ENCODE assay signal across 8 mouse cellular contexts in genomic region chr15:82166240-82167100, GRCm38 (mm10). TPM values are rescaled to one million over a fixed set of nuclear protein-coding genes. Genes with fewer than 3 reads are reported as not detected.
A peak's percentile ranks its signal among the peaks of the same experiment; 100 is the strongest.
DNase-seq lines count a peak whose midpoint lies in the region; ATAC-seq and TF ChIP-seq lines count a peak whose summit lies in the region.

No protein-coding gene starts in this region.

- peaks cover 39% of the 10 kb centered on the region for H3K4me1 ChIP-seq in hindbrain, embryonic 12.5 days
- H3K4me1 ChIP-seq in hindbrain, embryonic 14.5 days (replicated peaks; ENCODE audit: control insufficient read depth, insufficient read depth, low read length), result peaks cover 32% of the 10 kb centered on the region
- H3K4me1 ChIP-seq in intestine, embryonic 14.5 days (replicated peaks; ENCODE audit: control insufficient read depth, insufficient read depth, low read length), result peaks cover 33% of the 10 kb centered on the region
- peaks cover 14% of the 10 kb centered on the region; the same call in 1 of the 2 replicates for H3K4me1 ChIP-seq in lung, postnatal 0 days (ENCODE audit: insufficient read depth, low read depth, low read length)

- no peaks in the 10 kb centered on the region for H3K27me3 ChIP-seq in hindbrain, embryonic 12.5 days
- H3K27me3 ChIP-seq in hindbrain, embryonic 14.5 days (ENCODE audit: control insufficient read depth, insufficient read depth, low read length), result no peaks in the 10 kb centered on the region
- H3K27me3 ChIP-seq in intestine, embryonic 14.5 days (replicated peaks; ENCODE audit: control insufficient read depth, insufficient read depth, low read length), result no peaks in the 10 kb centered on the region
- H3K27me3 ChIP-seq in lung, postnatal 0 days (replicated peaks; ENCODE audit: insufficient read depth, low read length), result no peaks in the 10 kb centered on the region

- H3K4me3 ChIP-seq in hindbrain, embryonic 12.5 days, result no peak overlapping the region
- H3K4me3 ChIP-seq in hindbrain, embryonic 14.5 days (replicated peaks; ENCODE audit: low read length), result no peak overlapping the region
- no peak overlapping the region for H3K4me3 ChIP-seq in intestine, embryonic 14.5 days (ENCODE audit: low read depth, low read length)
- no peak overlapping the region for H3K4me3 ChIP-seq in lung, postnatal 0 days (ENCODE audit: low read depth, low read length)

- TF ChIP-seq EP300 in lung, postnatal 0 days (IDR thresholded peaks at IDR 0.05), result no peak

- no peak overlapping the region for H3K9ac ChIP-seq in hindbrain, embryonic 12.5 days
- H3K9ac ChIP-seq in hindbrain, embryonic 14.5 days, result no peak overlapping the region
- no peak overlapping the region for H3K9ac ChIP-seq in intestine, embryonic 14.5 days (ENCODE audit: low read length)
- no peak overlapping the region for H3K9ac ChIP-seq in lung, postnatal 0 days (replicated peaks; ENCODE audit: low read depth)

- DNase-seq in hindbrain, embryonic 14.5 days (ENCODE audit: low spot score), result no peak
- DNase-seq in intestine, embryonic 14.5 days (ENCODE audit: low spot score), result no peak
- DNase-seq in lung, postnatal 0 days (ENCODE audit: low spot score), result peak; percentile 42
- peak; percentile 78 for DNase-seq in thymus, postnatal 14 days
- DNase-seq in cerebellum, adult 8-10 months, result no peak
- DNase-seq in adrenal gland, adult (ENCODE audit: inconsistent age in 2 of 2, low spot score in 1 of 2), result no peak

- ATAC-seq in hindbrain, embryonic 12.5 days (ENCODE audit: low FRiP score), result no peak
- no peak for ATAC-seq in hindbrain, embryonic 14.5 days (ENCODE audit: low FRiP score)
- peak; percentile 68 for ATAC-seq in activated CD4-positive, CD25-positive, alpha-beta regulatory T cell, adult 4 months
- no peak for ATAC-seq in intestine, embryonic 14.5 days (replicated peaks; ENCODE audit: low FRiP score, low TSS enrichment, low read depth)
- peak; percentile 61 for ATAC-seq in lung, postnatal 0 days

- H3K9me3 ChIP-seq in hindbrain, embryonic 12.5 days (replicated peaks), result no peaks in the 10 kb centered on the region
- no peaks in the 10 kb centered on the region for H3K9me3 ChIP-seq in hindbrain, embryonic 14.5 days (ENCODE audit: control insufficient read depth, low read length)
- no peaks in the 10 kb centered on the region for H3K9me3 ChIP-seq in intestine, embryonic 14.5 days (ENCODE audit: control insufficient read depth, low read length)
- no peaks in the 10 kb centered on the region for H3K9me3 ChIP-seq in lung, postnatal 0 days (ENCODE audit: low read length)

- H3K4me2 ChIP-seq in hindbrain, embryonic 12.5 days (replicated peaks), result no peak overlapping the region
- H3K4me2 ChIP-seq in hindbrain, embryonic 14.5 days (replicated peaks), result no peak overlapping the region
- no peak overlapping the region for H3K4me2 ChIP-seq in intestine, embryonic 14.5 days (ENCODE audit: low read length)
- H3K4me2 ChIP-seq in lung, postnatal 0 days (replicated peaks; ENCODE audit: low read depth, low read length), result peak overlapping the region; percentile 30; the same call in 1 of the 2 replicates

- peak overlapping the region; percentile 5; the same call in 1 of the 2 replicates for H3K27ac ChIP-seq in hindbrain, embryonic 12.5 days
- H3K27ac ChIP-seq in hindbrain, embryonic 14.5 days, result no peak overlapping the region
- peak overlapping the region; percentile 7 for H3K27ac ChIP-seq in intestine, embryonic 14.5 days (ENCODE audit: low read depth)
- H3K27ac ChIP-seq in lung, postnatal 0 days (ENCODE audit: low read length), result peak overlapping the region; percentile 65

- H3K36me3 ChIP-seq in hindbrain, embryonic 12.5 days, result peaks cover 19% of the 10 kb centered on the region
- H3K36me3 ChIP-seq in hindbrain, embryonic 14.5 days (replicated peaks; ENCODE audit: control insufficient read depth, insufficient read depth), result peaks cover 18% of the 10 kb centered on the region
- peaks cover 19% of the 10 kb centered on the region for H3K36me3 ChIP-seq in intestine, embryonic 14.5 days (ENCODE audit: control insufficient read depth, insufficient read depth, low read length)
- H3K36me3 ChIP-seq in lung, postnatal 0 days (ENCODE audit: insufficient read depth, low read length), result peaks cover 4% of the 10 kb centered on the region

- WGBS in hindbrain, embryonic 12.5 days, result 54% methylated on average over 22 of the region's 22 CpGs
- 52% methylated on average over 22 of the region's 22 CpGs for WGBS in hindbrain, embryonic 14.5 days
- 47% methylated on average over 22 of the region's 22 CpGs for whole genome bisulfite sequencing in intestine, embryonic 14.5 days
- WGBS in lung, postnatal 0 days, result 46% methylated on average over 22 of the region's 22 CpGs

- TF ChIP-seq CTCF in lung, postnatal 0 days (IDR thresholded peaks at IDR 0.05), result no peak

RNA-seq across cellular contexts. Expression of gene Srebf2, which starts 19.5 kb away (rescaled TPM):
- polyA plus RNA-seq in hindbrain, embryonic 12.5 days (2016; fragmentation: Nextera tagmentation; extraction: Ambion mirVana), result 230 and 244 TPM in 2 replicates
- 153 and 154 TPM in 2 replicates for polyA plus RNA-seq in hindbrain, embryonic 14.5 days (2014; fragmentation: Nextera tagmentation; extraction: Ambion mirVana)
- 10 to 100 TPM; 32.6 to 51.4 TPM for polyA plus RNA-seq in activated CD4-positive, CD25-positive, alpha-beta regulatory T cell, adult 4 months (2017; shearing (Covaris generic))
- 136 and 144 TPM in 2 replicates for polyA plus RNA-seq in intestine, embryonic 14.5 days (2014; fragmentation: Nextera tagmentation; extraction: Ambion mirVana)
- polyA plus RNA-seq in lung, postnatal 0 days (2015; fragmentation: Nextera tagmentation; extraction: Ambion mirVana), result 113 and 115 TPM in 2 replicates

RNA-seq across cellular contexts. Expression of gene Ccdc134, which starts 38.7 kb away (rescaled TPM):
- 17.0 and 17.1 TPM in 2 replicates for polyA plus RNA-seq in hindbrain, embryonic 12.5 days (2016; fragmentation: Nextera tagmentation; extraction: Ambion mirVana)
- 12.9 and 13.8 TPM in 2 replicates for polyA plus RNA-seq in hindbrain, embryonic 14.5 days (2014; fragmentation: Nextera tagmentation; extraction: Ambion mirVana)
- polyA plus RNA-seq in activated CD4-positive, CD25-positive, alpha-beta regulatory T cell, adult 4 months (2017; shearing (Covaris generic)), result 10 to 100 TPM; 23.4 to 28.1 TPM
- polyA plus RNA-seq in intestine, embryonic 14.5 days (2014; fragmentation: Nextera tagmentation; extraction: Ambion mirVana), result 14.2 and 15.3 TPM in 2 replicates
- polyA plus RNA-seq in lung, postnatal 0 days (2015; fragmentation: Nextera tagmentation; extraction: Ambion mirVana), result 10.4 and 10.8 TPM in 2 replicates

RNA-seq across cellular contexts. Expression of gene Shisa8, which starts 46.1 kb away (rescaled TPM):
- 1.6 and 1.7 TPM in 2 replicates for polyA plus RNA-seq in hindbrain, embryonic 12.5 days (2016; fragmentation: Nextera tagmentation; extraction: Ambion mirVana)
- polyA plus RNA-seq in hindbrain, embryonic 14.5 days (2014; fragmentation: Nextera tagmentation; extraction: Ambion mirVana), result 3.4 and 6.3 TPM in 2 replicates
- polyA plus RNA-seq in activated CD4-positive, CD25-positive, alpha-beta regulatory T cell, adult 4 months (2017; shearing (Covaris generic)), result not detected
- 0.15 TPM in 2 replicates for polyA plus RNA-seq in intestine, embryonic 14.5 days (2014; fragmentation: Nextera tagmentation; extraction: Ambion mirVana)
- 0.29 and 0.55 TPM in 2 replicates for polyA plus RNA-seq in lung, postnatal 0 days (2015; fragmentation: Nextera tagmentation; extraction: Ambion mirVana)

RNA-seq across cellular contexts. Expression of gene Tnfrsf13c, which starts 57.7 kb away (rescaled TPM):
- polyA plus RNA-seq in hindbrain, embryonic 12.5 days (2016; fragmentation: Nextera tagmentation; extraction: Ambion mirVana), result 0.18 and 0.34 TPM in 2 replicates
- polyA plus RNA-seq in hindbrain, embryonic 14.5 days (2014; fragmentation: Nextera tagmentation; extraction: Ambion mirVana), result 0.51 and 0.68 TPM in 2 replicates
- 10 to 100 TPM in 1 of 2 experiments, 1 to 10 TPM in 1; 2.5 to 10.9 TPM for polyA plus RNA-seq in activated CD4-positive, CD25-positive, alpha-beta regulatory T cell, adult 4 months (2017; shearing (Covaris generic))
- polyA plus RNA-seq in intestine, embryonic 14.5 days (2014; fragmentation: Nextera tagmentation; extraction: Ambion mirVana), result 0.11 and 0.15 TPM in 2 replicates
- polyA plus RNA-seq in lung, postnatal 0 days (2015; fragmentation: Nextera tagmentation; extraction: Ambion mirVana), result 0.07 and 0.49 TPM in 2 replicates

Comparison
In these comparisons a context has a peak if more than half of its experiments do, and no peak if none do; other contexts are left out.
1. ATAC-seq: peak in activated CD4-positive, CD25-positive, alpha-beta regulatory T cell, adult 4 months (single experiment) and lung, postnatal 0 days (single experiment); none in hindbrain, embryonic 12.5 days (single experiment), hindbrain, embryonic 14.5 days (single experiment) and intestine, embryonic 14.5 days (single experiment).
2. DNase-seq: peak in lung, postnatal 0 days (single experiment) and thymus, postnatal 14 days (single experiment); none in hindbrain, embryonic 14.5 days (single experiment), intestine, embryonic 14.5 days (single experiment), cerebellum, adult 8-10 months (single experiment) and adrenal gland, adult (0 of 2).